Mouse (Mus musculus) stomach, postnatal 0 days (tissue): ENCODE results near the gene Aco2.

Experiments used
- CTCF ChIP-seq: IDR thresholded peaks from 2 replicates; pipeline ENCODE4 v1.5.1; 2016; ENCODE audit warnings: antibody characterized with exemption, low read depth, mild to moderate bottlenecking, moderate library complexity
- EP300 ChIP-seq: optimal IDR thresholded peaks from 2 replicates; pipeline ENCODE3; 2016; ENCODE audit warnings: antibody characterized with exemption

GRCm38 (mm10) chr15:81935869-81936637, 63.9 kb downstream of the Aco2 start:
- TF ChIP-seq CTCF = no peak
- TF ChIP-seq EP300 = no peak
